Mouse (Mus musculus) heart, postnatal 0 days (tissue): ENCODE data around the gene Heca. TPM values are rescaled to one million over a fixed set of nuclear protein-coding genes. Genes with fewer than 3 reads are reported as not detected.
A peak's percentile ranks its signal among the peaks of the same experiment; 100 is the strongest.
"Not testable (repeated sequence)": the region's sequence is repeated elsewhere in the genome, so short reads cannot be mapped to it uniquely, and the experiment has no call there.

Source experiments
- ATAC-seq: fragments of 200-750 bp; cut with Nextera tagmentation; 2 replicates; pipeline ENCODE4 v1.8.0; 2017; ENCODE audit warnings: low read depth, moderate number of reproducible peaks, moderate library complexity; ENCODE audit not compliant: insufficient read depth
- DNase-seq: peaks from one replicate; pipeline ENCODE4 v3.0.0-alpha.2; 2016; ENCODE audit warnings: low spot score
- H3K27ac ChIP-seq: fragments of 300-500 bp; sonication (generic); 2 replicates; pipeline ENCODE4 v1.5.1; 2014; ENCODE audit warnings: low read depth, mild to moderate bottlenecking
- H3K27me3 ChIP-seq: fragments of 300-500 bp; sonication (generic); 2 replicates; pipeline ENCODE4 v1.6.1; 2014; ENCODE audit warnings: low read length, mixed read lengths; ENCODE audit not compliant: control insufficient read depth, insufficient read depth
- H3K36me3 ChIP-seq: fragments of 300-500 bp; sonication (generic); replicated peaks from 2 replicates; pipeline ENCODE4 v1.6.1; 2014; ENCODE audit warnings: low read length, mixed read lengths; ENCODE audit not compliant: control insufficient read depth, insufficient read depth
- H3K4me1 ChIP-seq: fragments of 300-500 bp; sonication (generic); 2 replicates; pipeline ENCODE4 v1.6.1; 2014; ENCODE audit warnings: antibody characterized with exemption; ENCODE audit not compliant: control insufficient read depth, insufficient read depth
- H3K4me2 ChIP-seq: fragments of 300-500 bp; sonication (generic); 2 replicates; pipeline ENCODE4 v1.6.1; 2014; ENCODE audit warnings: low read depth, mild to moderate bottlenecking, low read length, moderate library complexity
- H3K4me3 ChIP-seq: fragments of 300-500 bp; sonication (generic); 2 replicates; pipeline ENCODE4 v1.5.1; 2014; ENCODE audit warnings: low read depth, low read length
- H3K9ac ChIP-seq: fragments of 300-500 bp; sonication (generic); replicated peaks from 2 replicates; pipeline ENCODE4 v1.6.1; 2014; ENCODE audit warnings: low read depth, low read length, mixed read lengths
- H3K9me3 ChIP-seq: fragments of 300-500 bp; sonication (generic); replicated peaks from 2 replicates; pipeline ENCODE4 v1.6.1; 2016; ENCODE audit warnings: low read length; ENCODE audit not compliant: control insufficient read depth
- CTCF ChIP-seq: IDR thresholded peaks from 2 replicates; pipeline ENCODE4 v1.5.1; 2016; ENCODE audit warnings: antibody characterized with exemption, control low read depth, low read depth
- EP300 ChIP-seq: IDR thresholded peaks from 2 replicates; pipeline ENCODE4 v1.6.1; 2016; ENCODE audit warnings: antibody characterized with exemption, low read depth
- WGBS: fragments of 180-500 bp; shearing (Covaris S2); extraction: QIAGEN DNeasy Blood & Tissue Kit; methylation state at CpG from one replicate; pipeline ENCODE4 v1.1.7; 2014; 5-methylcytosine and 5-hydroxymethylcytosine counted together
- polyA plus RNA-seq: library from polyadenylated mRNA; unstranded; fragments of >200 nt; fragmentation: Nextera tagmentation; extraction: Ambion mirVana; gene quantifications from 2 replicates; pipeline ENCODE4 v1.2.1, GENCODE M21; 2015
- total RNA-seq: library from RNA; depleted of rRNA; stranded (reverse); fragments of >200 nt; gene quantifications from 2 replicates; pipeline ENCODE4 v1.2.3, GENCODE M21; 2014; ENCODE audit warnings: low replicate concordance

Heca gene
- total and polyA plus RNA-seq, 2 experiments from 2014 or later: 6.0 to 68.6 TPM

- Histone ChIP-seq H3K4me2 (no peak overlapping the region), H3K36me3 (no peaks in the 10 kb centered on the region), H3K9me3 (no peaks in the 10 kb centered on the region), H3K9ac (no peak overlapping the region), H3K27me3 (no peaks in the 10 kb centered on the region), H3K4me1 (no peaks in the 10 kb centered on the region), H3K27ac (no peak overlapping the region), H3K4me3 (no peak overlapping the region)
- no peak for ATAC-seq
- 59% methylated on average over 4 of the region's 4 CpGs for WGBS
- TF ChIP-seq EP300 (no peak), CTCF (no peak)
- no peak for DNase-seq
Measured at GRCm38 (mm10) chr10:17966090-17966489, 18.2 kb upstream of the Heca start.

- DNase-seq (peak; percentile 40), ATAC-seq (no peak)
- H3K36me3 ChIP-seq: no peaks in the 10 kb centered on the region
- no peaks in the 10 kb centered on the region for H3K9me3 ChIP-seq
- H3K4me3 ChIP-seq: no peak overlapping the region
- H3K9ac ChIP-seq: no peak overlapping the region
- 0 out of 2 replicates have a peak overlapping the region, but pooled peaks have one; percentile 0 for H3K4me2 ChIP-seq
- 25% methylated on average over 5 of the region's 5 CpGs for WGBS
- TF ChIP-seq CTCF (no peak), EP300 (no peak)
- peak overlapping the region; percentile 35 for H3K27ac ChIP-seq
- H3K27me3 ChIP-seq: no peaks in the 10 kb centered on the region
- H3K4me1 ChIP-seq: peaks cover 6% of the 10 kb centered on the region; the same call in 1 of the 2 replicates
Measured at GRCm38 (mm10) chr10:17950761-17951160, 2.9 kb upstream of the Heca start.

GRCm38 (mm10) chr10:17947175-17947906 is 526 bp downstream of the Heca start:
- Histone ChIP-seq H3K27me3 (no peaks in the 10 kb centered on the region), H3K27ac (peak overlapping the region; percentile 98), H3K36me3 (no peaks in the 10 kb centered on the region), H3K9me3 (no peaks in the 10 kb centered on the region), H3K4me1 (peaks cover 14% of the 10 kb centered on the region), H3K4me2 (peak overlapping the region; percentile 74), H3K4me3 (peak overlapping the region; percentile 97), H3K9ac (peak overlapping the region; percentile 99)
- ATAC-seq (peak; percentile 49), DNase-seq (no peak)
- no peak for TF ChIP-seq CTCF
- TF ChIP-seq EP300: no peak
- under 1% methylated on average over 80 of the region's 110 CpGs for WGBS

GRCm38 (mm10) chr10:17946799-17947174 is 1.1 kb downstream of the Heca start:
- not testable (repeated sequence) for H3K27me3 ChIP-seq, ATAC-seq, H3K36me3 ChIP-seq, DNase-seq, H3K9me3 ChIP-seq
- H3K4me3 ChIP-seq: peak overlapping the region; percentile 97
- peak overlapping the region; percentile 98 for H3K27ac ChIP-seq
- peak overlapping the region; percentile 74 for H3K4me2 ChIP-seq
- WGBS: 2% methylated on average over 4 of the region's 4 CpGs
- H3K4me1 ChIP-seq: peaks cover 14% of the 10 kb centered on the region
- peak overlapping the region; percentile 99 for H3K9ac ChIP-seq

GRCm38 (mm10) chr10:17946046-17946445 is 1.8 kb downstream of the Heca start:
- peak overlapping the region; percentile 97 for H3K4me3 ChIP-seq
- H3K9me3 ChIP-seq: no peaks in the 10 kb centered on the region
- H3K4me1 ChIP-seq: peaks cover 14% of the 10 kb centered on the region
- DNase-seq (no peak), ATAC-seq (no peak)
- H3K9ac ChIP-seq: peak overlapping the region; percentile 50
- H3K4me2 ChIP-seq: peak overlapping the region; percentile 74
- H3K36me3 ChIP-seq: no peaks in the 10 kb centered on the region
- no peak for TF ChIP-seq EP300
- TF ChIP-seq CTCF: no peak
- H3K27me3 ChIP-seq: no peaks in the 10 kb centered on the region
- peak overlapping the region; percentile 20; the same call in 1 of the 2 replicates for H3K27ac ChIP-seq
- 14% methylated on average over 3 of the region's 3 CpGs for WGBS

GRCm38 (mm10) chr10:17933622-17934021 is 14.2 kb downstream of the Heca start:
- Histone ChIP-seq H3K27me3 (no peaks in the 10 kb centered on the region), H3K27ac (no peak overlapping the region), H3K4me2 (no peak overlapping the region), H3K4me1 (peaks cover 25% of the 10 kb centered on the region), H3K9me3 (no peaks in the 10 kb centered on the region), H3K4me3 (no peak overlapping the region), H3K9ac (no peak overlapping the region), H3K36me3 (no peaks in the 10 kb centered on the region)
- TF ChIP-seq EP300: no peak
- no peak for TF ChIP-seq CTCF
- no peak for DNase-seq
- no peak for ATAC-seq
- WGBS: 79% methylated on average over 2 of the region's 2 CpGs
